In genomic region chr19:53199711-53200110, GRCm38 (mm10) we compare ENCODE assay signal across 30 mouse cellular contexts. TPM values are rescaled to one million over a fixed set of nuclear protein-coding genes. Genes with fewer than 3 reads are reported as not detected.
DNase-seq lines count a peak whose midpoint lies in the region; ATAC-seq and TF ChIP-seq lines count a peak whose summit lies in the region.
"Had no signal": no experiment of that assay in that cellular context is flagged by ENCODE, and none has a peak within 500 bp of the region (broad histone marks: within the 10 kb centered on the region; RNA-seq: fewer than 3 reads in every experiment).

No protein-coding gene starts in this region.

- 90% methylated on average over 9 of the region's 9 CpGs for WGBS in heart, postnatal 0 days
- WGBS in heart, embryonic 12.5 days = 90% methylated on average over 9 of the region's 9 CpGs
- WGBS in lung, postnatal 0 days = 86% methylated on average over 9 of the region's 9 CpGs
- 89% methylated on average over 9 of the region's 9 CpGs for WGBS in liver, embryonic 12.5 days (ENCODE audit: insufficient replicate concordance)
- 94% methylated on average over 9 of the region's 9 CpGs for WGBS in kidney, adult 2 months

- H3K4me3 ChIP-seq in gastrocnemius, adult 2 months = no peak overlapping the region
- H3K4me3 ChIP-seq in heart, postnatal 0 days (ENCODE audit: low read depth, low read length) = no peak overlapping the region
- no peak overlapping the region for H3K4me3 ChIP-seq in heart, embryonic 12.5 days
- H3K4me3 ChIP-seq in lung, postnatal 0 days (ENCODE audit: low read depth, low read length) = no peak overlapping the region
- no peak overlapping the region for H3K4me3 ChIP-seq in liver, embryonic 12.5 days
- no peak overlapping the region for H3K4me3 ChIP-seq in kidney, adult 2 months (ENCODE audit: insufficient read depth, low read depth, low read length)
- H3K4me3 ChIP-seq: embryonic facial prominence, embryonic 10.5 days; embryonic facial prominence, embryonic 15.5 days; forebrain, embryonic 12.5 days; midbrain, embryonic 10.5 days; midbrain, embryonic 15.5 days; neural tube, embryonic 15.5 days had no signal

- TF ChIP-seq CTCF in gastrocnemius, adult 2 months (IDR thresholded peaks at IDR 0.05) = no peak
- no peak for TF ChIP-seq CTCF in heart, postnatal 0 days (IDR thresholded peaks at IDR 0.05; ENCODE audit: low read depth)
- no peak for TF ChIP-seq CTCF in lung, postnatal 0 days (IDR thresholded peaks at IDR 0.05)
- TF ChIP-seq CTCF in kidney, adult 2 months (conservative IDR thresholded peaks at IDR 0.05; ENCODE audit: insufficient read depth, insufficient read length, low read depth, low read length) = no peak

- no peaks in the 10 kb centered on the region for H3K27me3 ChIP-seq in heart, postnatal 0 days (ENCODE audit: control insufficient read depth, insufficient read depth, low read length)
- no peaks in the 10 kb centered on the region for H3K27me3 ChIP-seq in heart, embryonic 12.5 days (replicated peaks)
- H3K27me3 ChIP-seq in lung, postnatal 0 days (replicated peaks; ENCODE audit: insufficient read depth, low read length) = no peaks in the 10 kb centered on the region
- no peaks in the 10 kb centered on the region for H3K27me3 ChIP-seq in liver, embryonic 12.5 days (replicated peaks)
- H3K27me3 ChIP-seq in kidney, adult 2 months (replicated peaks; ENCODE audit: control insufficient read depth, insufficient read depth, low read length) = no peaks in the 10 kb centered on the region
- H3K27me3 ChIP-seq: embryonic facial prominence, embryonic 15.5 days; forebrain, embryonic 12.5 days; midbrain, embryonic 15.5 days; neural tube, embryonic 15.5 days had no signal

- TF ChIP-seq EP300 in heart, postnatal 0 days (IDR thresholded peaks at IDR 0.05; ENCODE audit: low read depth) = no peak
- no peak for TF ChIP-seq EP300 in lung, postnatal 0 days (IDR thresholded peaks at IDR 0.05)

- H3K9ac ChIP-seq in heart, postnatal 0 days (replicated peaks; ENCODE audit: low read depth, low read length) = no peak overlapping the region
- no peak overlapping the region for H3K9ac ChIP-seq in heart, embryonic 12.5 days
- H3K9ac ChIP-seq in lung, postnatal 0 days (replicated peaks; ENCODE audit: low read depth) = no peak overlapping the region
- H3K9ac ChIP-seq in liver, embryonic 12.5 days = no peak overlapping the region
- H3K9ac ChIP-seq: embryonic facial prominence, embryonic 15.5 days; forebrain, embryonic 12.5 days; forebrain, postnatal 0 days; midbrain, embryonic 15.5 days; neural tube, embryonic 15.5 days had no signal

- peaks cover 30% of the 10 kb centered on the region for H3K4me1 ChIP-seq in heart, postnatal 0 days (ENCODE audit: control insufficient read depth, insufficient read depth)
- H3K4me1 ChIP-seq in heart, embryonic 12.5 days (replicated peaks) = peaks cover 37% of the 10 kb centered on the region
- peaks cover 11% of the 10 kb centered on the region; the same call in 1 of the 2 replicates for H3K4me1 ChIP-seq in lung, postnatal 0 days (ENCODE audit: insufficient read depth, low read depth, low read length)
- peaks cover 43% of the 10 kb centered on the region for H3K4me1 ChIP-seq in liver, embryonic 12.5 days
- H3K4me1 ChIP-seq in kidney, adult 2 months (ENCODE audit: control insufficient read depth, insufficient read depth, low read length) = peaks cover 4% of the 10 kb centered on the region; the same call in 1 of the 2 replicates
- H3K4me1 ChIP-seq: midbrain, embryonic 10.5 days; midbrain, embryonic 15.5 days; neural tube, embryonic 15.5 days had no signal

- intact Hi-C loops in gastrocnemius, adult 2 months (cut with DNase I) = no loop called here

- H3K27ac ChIP-seq in gastrocnemius, adult 2 months = peak overlapping the region; percentile 84
- peak overlapping the region; percentile 74 for H3K27ac ChIP-seq in heart, postnatal 0 days (ENCODE audit: low read depth)
- no peak overlapping the region for H3K27ac ChIP-seq in heart, embryonic 12.5 days (ENCODE audit: poor library complexity, severe bottlenecking)
- H3K27ac ChIP-seq in lung, postnatal 0 days (ENCODE audit: low read length) = peak overlapping the region; percentile 73
- H3K27ac ChIP-seq in liver, embryonic 12.5 days = 0 out of 2 replicates have a peak overlapping the region, but pooled peaks have one; percentile 29
- no peak overlapping the region; the same call in 1 of the 2 replicates for H3K27ac ChIP-seq in kidney, adult 2 months (ENCODE audit: insufficient read depth, low read depth, low read length)
- H3K27ac ChIP-seq: embryonic facial prominence, embryonic 10.5 days; embryonic facial prominence, embryonic 15.5 days; forebrain, embryonic 12.5 days; macrophage; midbrain, embryonic 10.5 days; midbrain, embryonic 15.5 days; neural tube, embryonic 15.5 days; stomach, postnatal 0 days had no signal

- peaks cover 9% of the 10 kb centered on the region; the same call in 1 of the 2 replicates for H3K36me3 ChIP-seq in heart, postnatal 0 days (replicated peaks; ENCODE audit: control insufficient read depth, insufficient read depth, low read length)
- H3K36me3 ChIP-seq in heart, embryonic 12.5 days = peaks cover 15% of the 10 kb centered on the region
- H3K36me3 ChIP-seq in lung, postnatal 0 days (ENCODE audit: insufficient read depth, low read length) = no peaks in the 10 kb centered on the region
- H3K36me3 ChIP-seq in liver, embryonic 12.5 days = peaks cover 13% of the 10 kb centered on the region
- no peaks in the 10 kb centered on the region for H3K36me3 ChIP-seq in kidney, adult 2 months (ENCODE audit: control insufficient read depth, insufficient read depth, low read length)
- H3K36me3 ChIP-seq: embryonic facial prominence, embryonic 15.5 days; midbrain, embryonic 15.5 days; neural tube, embryonic 15.5 days had no signal

- H3K4me2 ChIP-seq in heart, postnatal 0 days (ENCODE audit: low read depth, low read length) = no peak overlapping the region
- H3K4me2 ChIP-seq in heart, embryonic 12.5 days = no peak overlapping the region
- no peak overlapping the region for H3K4me2 ChIP-seq in lung, postnatal 0 days (replicated peaks; ENCODE audit: low read depth, low read length)
- H3K4me2 ChIP-seq in liver, embryonic 12.5 days = no peak overlapping the region
- H3K4me2 ChIP-seq: embryonic facial prominence, embryonic 15.5 days; forebrain, embryonic 12.5 days; midbrain, embryonic 15.5 days; neural tube, embryonic 15.5 days had no signal

- TF ChIP-seq POLR2A in kidney, adult 2 months (IDR thresholded peaks at IDR 0.05; ENCODE audit: low read depth, low read length) = no peak

- no peaks in the 10 kb centered on the region for H3K9me3 ChIP-seq in heart, postnatal 0 days (replicated peaks; ENCODE audit: control insufficient read depth, low read length)
- H3K9me3 ChIP-seq in heart, embryonic 12.5 days (replicated peaks) = no peaks in the 10 kb centered on the region
- H3K9me3 ChIP-seq in lung, postnatal 0 days (ENCODE audit: low read length) = no peaks in the 10 kb centered on the region
- no peaks in the 10 kb centered on the region for H3K9me3 ChIP-seq in liver, embryonic 12.5 days (replicated peaks)
- H3K9me3 ChIP-seq: embryonic facial prominence, embryonic 10.5 days; embryonic facial prominence, embryonic 15.5 days; forebrain, embryonic 12.5 days; G1E; midbrain, embryonic 10.5 days; midbrain, embryonic 15.5 days; neural tube, embryonic 15.5 days had no signal

- ATAC-seq in heart, postnatal 0 days (ENCODE audit: insufficient read depth, low read depth) = no peak
- ATAC-seq in heart, embryonic 12.5 days (ENCODE audit: insufficient number of reproducible peaks, low FRiP score) = no peak
- no peak for ATAC-seq in lung, postnatal 0 days
- 0 out of 2 replicates have a peak, but pooled peaks have one; percentile 23 for ATAC-seq in liver, embryonic 12.5 days
- ATAC-seq: forebrain, postnatal 0 days; hindbrain, embryonic 16.5 days; midbrain, embryonic 15.5 days had no signal

- no peak for DNase-seq in gastrocnemius, adult 2 months
- DNase-seq in gastrocnemius, adult 18-20 months (ENCODE audit: low spot score) = no peak
- DNase-seq in heart, postnatal 0 days (ENCODE audit: low spot score) = no peak
- no peak for DNase-seq in lung, postnatal 0 days (ENCODE audit: low spot score)
- no peak for DNase-seq in lung, postnatal 25 days (ENCODE audit: low spot score)
- DNase-seq in kidney, adult 2 months = no peak
- DNase-seq: adrenal gland, postnatal 10 days; cerebellum, adult 11-12 months; cerebellum, postnatal 14 days; forebrain, postnatal 0 days; gastrocnemius, postnatal 25 days; heart, postnatal 14 days; kidney, adult 18-20 months; left cerebral cortex, postnatal 4 days; retina, postnatal 1 day; right cerebral cortex, postnatal 25 days; thymus, adult 2 months; thymus, postnatal 36 days had no signal

RNA-seq across cellular contexts. Expression of gene Add3, which starts 59.5 kb away (rescaled TPM):
- total RNA-seq in gastrocnemius, adult 2 months (2021) = 10 to 100 TPM; 17.0 to 29.5 TPM
- total RNA-seq in gastrocnemius, adult 18-20 months (2021) = 10 to 100 TPM; 23.0 to 30.5 TPM
- total RNA-seq in heart, postnatal 0 days (2014; rRNA removed; ENCODE audit: low replicate concordance) = 62.1 and 78.8 TPM in 2 replicates
- polyA plus RNA-seq in heart, postnatal 0 days (2015; fragmentation: Nextera tagmentation; extraction: Ambion mirVana) = 81.2 and 82.9 TPM in 2 replicates
- 154 and 157 TPM in 2 replicates for polyA plus RNA-seq in heart, embryonic 12.5 days (2016; fragmentation: Nextera tagmentation; extraction: Ambion mirVana)
- polyA plus RNA-seq in lung, postnatal 0 days (2015; fragmentation: Nextera tagmentation; extraction: Ambion mirVana) = 92.9 and 100 TPM in 2 replicates
- 42.1 and 42.2 TPM in 2 replicates for polyA plus RNA-seq in liver, embryonic 12.5 days (2016; fragmentation: Nextera tagmentation; extraction: Ambion mirVana)
- polyA plus RNA-seq in kidney, adult 2 months (2012; rRNA removed) = 52.9 and 61.6 TPM in 2 replicates

Comparison
In these comparisons a context has a peak if more than half of its experiments do, and no peak if none do; other contexts are left out.
1. H3K27ac ChIP-seq: peak in gastrocnemius, adult 2 months (single experiment), heart, postnatal 0 days (single experiment), lung, postnatal 0 days (single experiment) and liver, embryonic 12.5 days (single experiment); none in heart, embryonic 12.5 days (single experiment) and kidney, adult 2 months (single experiment).